ENCODE assay signal across 24 mouse cellular contexts in genomic region chr11:7054662-7055265, GRCm38 (mm10). TPM values are rescaled to one million over a fixed set of nuclear protein-coding genes. Genes with fewer than 3 reads are reported as not detected.
A peak's percentile ranks its signal among the peaks of the same experiment; 100 is the strongest.
DNase-seq lines count a peak whose midpoint lies in the region; ATAC-seq and TF ChIP-seq lines count a peak whose summit lies in the region.
"Had no signal": no experiment of that assay in that cellular context is flagged by ENCODE, and none has a peak within 500 bp of the region (broad histone marks: within the 10 kb centered on the region; RNA-seq: fewer than 3 reads in every experiment).

No protein-coding gene starts in this region.

- no peaks in the 10 kb centered on the region for H3K36me3 ChIP-seq in heart, embryonic 10.5 days
- no peaks in the 10 kb centered on the region for H3K36me3 ChIP-seq in heart, embryonic 16.5 days (ENCODE audit: control insufficient read depth, insufficient read depth)
- H3K36me3 ChIP-seq: embryonic facial prominence, embryonic 13.5 days; forebrain, embryonic 10.5 days; intestine, embryonic 15.5 days; midbrain, embryonic 13.5 days; stomach, embryonic 15.5 days had no signal

- no peak for DNase-seq in cerebellum, postnatal 4 days (ENCODE audit: low spot score in 2 of 2)
- peak; percentile 52 for DNase-seq in heart, embryonic 10.5 days (ENCODE audit: low spot score)
- DNase-seq in heart, postnatal 14 days = no peak
- no peak for DNase-seq in heart, postnatal 36 days
- DNase-seq in cerebellum, adult 2 months = peak in 1 of 2 experiments; percentile 63
- no peak for DNase-seq in kidney, postnatal 4 days
- DNase-seq: adrenal gland, adult 2 months; adrenal gland, postnatal 36 days; kidney, adult 2 months; liver; lung, adult 2 months had no signal

- peaks cover 30% of the 10 kb centered on the region for H3K4me1 ChIP-seq in heart, embryonic 10.5 days
- peaks cover 22% of the 10 kb centered on the region for H3K4me1 ChIP-seq in heart, embryonic 16.5 days (ENCODE audit: control insufficient read depth, insufficient read depth, low read length)
- H3K4me1 ChIP-seq in cerebellum, adult 2 months (ENCODE audit: control insufficient read depth, insufficient read depth, low read length) = peaks cover 44% of the 10 kb centered on the region

- TF ChIP-seq POLR2A in cerebellum, adult 2 months (IDR thresholded peaks at IDR 0.05; ENCODE audit: borderline replicate concordance, insufficient read depth, low read length) = no peak

- intact Hi-C loops in heart, postnatal 14 days (cut with DNase I) = loop anchor here (5.0 kb wide), 1 partner anchor 88 kb away; no protein-coding TSS in a partner anchor
- intact Hi-C loops in heart, postnatal 36 days (cut with DNase I) = no loop called here

- 75% methylated on average over 6 of the region's 6 CpGs for WGBS in heart, embryonic 10.5 days
- 76% methylated on average over 6 of the region's 6 CpGs for WGBS in heart, embryonic 16.5 days
- WGBS in cerebellum, adult 2 months = 78% methylated on average over 6 of the region's 6 CpGs

- 0 out of 2 replicates have a peak, but pooled peaks have one; percentile 7 for ATAC-seq in cerebellum, adult (ENCODE audit: insufficient number of reproducible peaks, low FRiP score, low TSS enrichment)
- no peak for ATAC-seq in heart, embryonic 16.5 days (replicated peaks; ENCODE audit: extremely low read depth, insufficient read depth, low FRiP score)
- ATAC-seq: activated CD4-positive, CD25-positive, alpha-beta regulatory T cell, adult 4 months had no signal

- TF ChIP-seq CTCF in cerebellum, adult 2 months (IDR thresholded peaks at IDR 0.05; ENCODE audit: borderline replicate concordance, insufficient read depth, low read depth, low read length) = no peak

- no peak overlapping the region for H3K4me3 ChIP-seq in heart, embryonic 10.5 days
- H3K4me3 ChIP-seq in heart, embryonic 16.5 days (ENCODE audit: low read length) = no peak overlapping the region
- H3K4me3 ChIP-seq in cerebellum, adult 2 months (replicated peaks; ENCODE audit: insufficient read depth, low read depth, low read length) = no peak overlapping the region
- H3K4me3 ChIP-seq: embryonic facial prominence, embryonic 13.5 days; forebrain, embryonic 10.5 days; intestine, embryonic 15.5 days; midbrain, embryonic 13.5 days; stomach, embryonic 15.5 days had no signal

- H3K27me3 ChIP-seq in heart, embryonic 10.5 days (ENCODE audit: insufficient read depth, poor library complexity, severe bottlenecking) = peaks cover 45% of the 10 kb centered on the region
- H3K27me3 ChIP-seq in heart, embryonic 16.5 days (ENCODE audit: control insufficient read depth, insufficient read depth, low read length) = peaks cover 35% of the 10 kb centered on the region
- H3K27me3 ChIP-seq in cerebellum, adult 2 months (ENCODE audit: control insufficient read depth, insufficient read depth, low read length) = no peaks in the 10 kb centered on the region

- H3K4me2 ChIP-seq in heart, embryonic 16.5 days (ENCODE audit: low read depth, low read length) = no peak overlapping the region

- H3K9ac ChIP-seq in heart, embryonic 16.5 days (ENCODE audit: low read length) = no peak overlapping the region
- H3K9ac ChIP-seq: intestine, embryonic 15.5 days; liver, embryonic 14.5 days; midbrain, embryonic 13.5 days; stomach, embryonic 15.5 days had no signal

- H3K27ac ChIP-seq in heart, embryonic 10.5 days = peak overlapping the region; percentile 86; the same call in 1 of the 2 replicates
- H3K27ac ChIP-seq in heart, embryonic 16.5 days (ENCODE audit: low read length) = peak overlapping the region; percentile 87
- peak overlapping the region; percentile 97 for H3K27ac ChIP-seq in cerebellum, adult 2 months (ENCODE audit: insufficient read depth, low read length)
- H3K27ac ChIP-seq: embryonic facial prominence, embryonic 13.5 days; forebrain, embryonic 10.5 days; intestine, embryonic 15.5 days; kidney, postnatal 0 days; liver, embryonic 14.5 days; macrophage; midbrain, embryonic 13.5 days; stomach, embryonic 15.5 days had no signal

- H3K9me3 ChIP-seq in heart, embryonic 10.5 days = no peaks in the 10 kb centered on the region
- no peaks in the 10 kb centered on the region for H3K9me3 ChIP-seq in heart, embryonic 16.5 days (replicated peaks; ENCODE audit: control insufficient read depth, low read length)
- H3K9me3 ChIP-seq: embryonic facial prominence, embryonic 13.5 days; forebrain, embryonic 10.5 days; intestine, embryonic 15.5 days; midbrain, embryonic 13.5 days; stomach, embryonic 15.5 days had no signal

RNA-seq across cellular contexts. Expression of gene Adcy1, which starts 8.5 kb away (rescaled TPM):
- 1.9 and 2.0 TPM in 2 replicates for polyA plus RNA-seq in heart, embryonic 10.5 days (2016; fragmentation: Nextera tagmentation; extraction: Ambion mirVana)
- total RNA-seq in heart, postnatal 14 days (2021) = 1 to 10 TPM; 1.0 to 1.7 TPM
- polyA plus RNA-seq in heart, embryonic 16.5 days (2015; fragmentation: Nextera tagmentation; extraction: Ambion mirVana) = 0.74 and 1.1 TPM in 2 replicates
- total RNA-seq in heart, postnatal 36 days (2021) = 1 to 10 TPM; 1.6 to 2.0 TPM
- 258 and 326 TPM in 2 replicates for polyA plus RNA-seq in cerebellum, adult 2 months (2012; rRNA removed)
- total RNA-seq: common myeloid progenitor, adult 5-6 weeks; megakaryocyte-erythroid progenitor cell, adult 5-6 weeks had no signal
- polyA plus RNA-seq: macrophage had no signal

Comparison
In these comparisons a context has a peak if more than half of its experiments do, and no peak if none do; other contexts are left out.
1. RNA of gene Adcy1, which starts 8.5 kb away (polyA plus RNA-seq): 258 to 326 TPM in cerebellum, adult 2 months; 1.9 to 2.0 TPM in heart, embryonic 10.5 days and 0.74 to 1.1 TPM in heart, embryonic 16.5 days; every median in the first group is over 10 times any median in the second.
2. Peak in every context shown above with its lines, with median percentiles within 50 percentile points of each other: H3K27ac ChIP-seq.